Mouse (Mus musculus) midbrain, embryonic 13.5 days (tissue): Measurements from ENCODE around the gene Fam120b. TPM values are rescaled to one million over a fixed set of nuclear protein-coding genes. Genes with fewer than 3 reads are reported as not detected.

ENCODE experiments used
- ATAC-seq: fragments of 200-750 bp; cut with Nextera tagmentation; 2 replicates; pipeline ENCODE4 v1.8.0; 2017; ENCODE audit warnings: mild to moderate bottlenecking, moderate TSS enrichment, moderate library complexity
- H3K27ac ChIP-seq: fragments of 300-500 bp; sonication (generic); 2 replicates; pipeline ENCODE4 v1.5.1; 2015; ENCODE audit warnings: inconsistent platforms, mild to moderate bottlenecking, moderate library complexity
- H3K27me3 ChIP-seq: fragments of 300-500 bp; sonication (generic); 2 replicates; pipeline ENCODE4 v1.6.1; 2015; ENCODE audit warnings: mild to moderate bottlenecking, inconsistent platforms
- H3K36me3 ChIP-seq: fragments of 300-500 bp; sonication (generic); 2 replicates; pipeline ENCODE4 v1.6.1; 2015; ENCODE audit warnings: mild to moderate bottlenecking, inconsistent platforms
- H3K4me1 ChIP-seq: fragments of 300-500 bp; sonication (generic); replicated peaks from 2 replicates; pipeline ENCODE4 v1.6.1; 2015; ENCODE audit warnings: inconsistent platforms
- H3K4me2 ChIP-seq: fragments of 300-500 bp; sonication (generic); replicated peaks from 2 replicates; pipeline ENCODE4 v1.6.1; 2015; ENCODE audit warnings: moderate library complexity, mild to moderate bottlenecking, inconsistent platforms
- H3K4me3 ChIP-seq: fragments of 300-500 bp; sonication (generic); replicated peaks from 2 replicates; pipeline ENCODE4 v1.5.1; 2015; ENCODE audit warnings: mild to moderate bottlenecking, inconsistent platforms
- H3K9ac ChIP-seq: fragments of 300-500 bp; sonication (generic); replicated peaks from 2 replicates; pipeline ENCODE4 v1.6.1; 2015; ENCODE audit warnings: mild to moderate bottlenecking, inconsistent platforms
- H3K9me3 ChIP-seq: fragments of 300-500 bp; sonication (generic); 2 replicates; pipeline ENCODE4 v1.6.1; 2016; ENCODE audit warnings: mild to moderate bottlenecking, inconsistent platforms
- WGBS: fragments of 180-500 bp; shearing (Covaris S2); methylation state at CpG from one replicate; pipeline ENCODE4 v1.1.7; 2015; 5-methylcytosine and 5-hydroxymethylcytosine counted together
- polyA plus RNA-seq: library from polyadenylated mRNA; unstranded; fragments of >200 nt; fragmentation: Nextera tagmentation; extraction: Ambion mirVana; gene quantifications from 2 replicates; pipeline ENCODE4 v1.2.1, GENCODE M21; 2015

Gene Fam120b
- polyA plus RNA-seq, 1 experiment from 2014 or later, result 43.6 TPM

- 63% methylated on average over 15 of the region's 15 CpGs for WGBS
- Histone ChIP-seq H3K4me2 (peak overlapping the region; percentile 94), H3K27me3 (no peaks in the 10 kb centered on the region), H3K36me3 (peaks cover 34% of the 10 kb centered on the region), H3K4me1 (peaks cover 75% of the 10 kb centered on the region), H3K9ac (peak overlapping the region; percentile 96), H3K4me3 (peak overlapping the region; percentile 94), H3K9me3 (no peaks in the 10 kb centered on the region), H3K27ac (peak overlapping the region; percentile 47; the same call in 1 of the 2 replicates)
- no peak for ATAC-seq
These were observed 22.9 kb upstream of the Fam120b start for GRCm38 (mm10) chr17:15372931-15373652.

- peaks cover 20% of the 10 kb centered on the region for H3K36me3 ChIP-seq
- ATAC-seq, result no peak
These were observed 21.5 kb upstream of the Fam120b start for GRCm38 (mm10) chr17:15374321-15375141.

GRCm38 (mm10) chr17:15375224-15375623 is 20.8 kb upstream of the Fam120b start:
- 0% methylated on average over 18 of the region's 18 CpGs for WGBS
- Histone ChIP-seq H3K36me3 (peaks cover 13% of the 10 kb centered on the region), H3K27me3 (no peaks in the 10 kb centered on the region), H3K4me3 (peak overlapping the region; percentile 94), H3K4me1 (peaks cover 78% of the 10 kb centered on the region), H3K9ac (peak overlapping the region; percentile 96), H3K9me3 (no peaks in the 10 kb centered on the region), H3K27ac (peak overlapping the region; percentile 99), H3K4me2 (peak overlapping the region; percentile 94)
- ATAC-seq, result no peak

More at GRCm38 (mm10) chr17:15374321-15375141, 21.5 kb upstream of the Fam120b start:
- H3K4me3 ChIP-seq, result peak overlapping the region; percentile 94
- H3K9me3 ChIP-seq, result no peaks in the 10 kb centered on the region
- H3K27ac ChIP-seq, result peak overlapping the region; percentile 99
- peaks cover 78% of the 10 kb centered on the region for H3K4me1 ChIP-seq
- H3K9ac ChIP-seq, result peak overlapping the region; percentile 96
- H3K4me2 ChIP-seq, result peak overlapping the region; percentile 94
- 2% methylated on average over 41 of the region's 50 CpGs for WGBS
- no peaks in the 10 kb centered on the region for H3K27me3 ChIP-seq

- H3K4me2 ChIP-seq, result peak overlapping the region; percentile 94
- H3K4me3 ChIP-seq, result peak overlapping the region; percentile 94
- peak overlapping the region; percentile 99 for H3K27ac ChIP-seq
- ATAC-seq, result peak; percentile 57
- no peaks in the 10 kb centered on the region for H3K27me3 ChIP-seq
- peak overlapping the region; percentile 96 for H3K9ac ChIP-seq
- H3K9me3 ChIP-seq, result no peaks in the 10 kb centered on the region
- H3K36me3 ChIP-seq, result peaks cover 6% of the 10 kb centered on the region
- peaks cover 78% of the 10 kb centered on the region for H3K4me1 ChIP-seq
- WGBS, result under 1% methylated on average over 65 of the region's 69 CpGs
These were observed 20.1 kb upstream of the Fam120b start for GRCm38 (mm10) chr17:15375701-15376493.

- Histone ChIP-seq H3K4me3 (peak within 1 kb of the TSS; percentile 94), H3K36me3 (peaks cover 4% of the 10 kb centered on the region; the same call in 1 of the 2 replicates), H3K9me3 (no peaks in the 10 kb centered on the region), H3K4me2 (peak within 1 kb of the TSS; percentile 94), H3K27ac (peak within 1 kb of the TSS; percentile 99), H3K9ac (peak within 1 kb of the TSS; percentile 96), H3K4me1 (peaks cover 80% of the 10 kb centered on the region), H3K27me3 (no peaks in the 10 kb centered on the region)
- ATAC-seq, result peak; percentile 40
- under 1% methylated on average over 36 of the region's 36 CpGs for WGBS
These were observed 19.4 kb upstream of the Fam120b start, which contains the start of gene Dll1 for GRCm38 (mm10) chr17:15376494-15377181. Dll1 (minus strand) TSS chr17:15376872.

GRCm38 (mm10) chr17:15377901-15378300 is 18.1 kb upstream of the Fam120b start:
- Histone ChIP-seq H3K4me2 (peak overlapping the region; percentile 94), H3K9ac (peak overlapping the region; percentile 96), H3K27ac (peak overlapping the region; percentile 99), H3K27me3 (peaks cover 5% of the 10 kb centered on the region), H3K4me3 (peak overlapping the region; percentile 94; the same call in 1 of the 2 replicates), H3K9me3 (no peaks in the 10 kb centered on the region), H3K36me3 (peaks cover 4% of the 10 kb centered on the region; the same call in 1 of the 2 replicates), H3K4me1 (peaks cover 79% of the 10 kb centered on the region)
- 0% methylated on average over 1 of the region's 1 CpGs for WGBS
- no peak for ATAC-seq

GRCm38 (mm10) chr17:15378413-15379109 is 17.4 kb upstream of the Fam120b start:
- Histone ChIP-seq H3K27me3 (peaks cover 10% of the 10 kb centered on the region), H3K4me2 (peak overlapping the region; percentile 94), H3K36me3 (no peaks in the 10 kb centered on the region), H3K9ac (0 out of 2 replicates have a peak overlapping the region, but pooled peaks have one; percentile 8), H3K27ac (peak overlapping the region; percentile 99), H3K4me1 (peaks cover 73% of the 10 kb centered on the region), H3K4me3 (no peak overlapping the region), H3K9me3 (no peaks in the 10 kb centered on the region)
- WGBS, result 1% methylated on average over 15 of the region's 15 CpGs
- ATAC-seq, result no peak

- 6% methylated on average over 17 of the region's 17 CpGs for WGBS
- Histone ChIP-seq H3K4me3 (peak overlapping the region; percentile 42), H3K27me3 (peaks cover 20% of the 10 kb centered on the region), H3K9me3 (no peaks in the 10 kb centered on the region), H3K4me1 (peaks cover 61% of the 10 kb centered on the region), H3K36me3 (no peaks in the 10 kb centered on the region), H3K4me2 (peak overlapping the region; percentile 94), H3K27ac (peak overlapping the region; percentile 30; the same call in 1 of the 2 replicates), H3K9ac (peak overlapping the region; percentile 52)
- ATAC-seq, result no peak
These were observed 16.1 kb upstream of the Fam120b start for GRCm38 (mm10) chr17:15379741-15380526.

- under 1% methylated on average over 27 of the region's 27 CpGs for WGBS
- Histone ChIP-seq H3K36me3 (no peaks in the 10 kb centered on the region), H3K4me3 (peak overlapping the region; percentile 42), H3K4me1 (peaks cover 61% of the 10 kb centered on the region), H3K27me3 (peaks cover 22% of the 10 kb centered on the region), H3K4me2 (peak overlapping the region; percentile 94), H3K9ac (peak overlapping the region; percentile 52), H3K27ac (peak overlapping the region; percentile 76), H3K9me3 (no peaks in the 10 kb centered on the region)
- peak; percentile 38 for ATAC-seq
These were observed 15.4 kb upstream of the Fam120b start for GRCm38 (mm10) chr17:15380641-15381051.
